Mouse (Mus musculus) CH12.LX (cell line): ENCODE data around the gene Rab11fip3.

Source experiments
- CHD2 ChIP-seq: IDR thresholded peaks from 2 replicates; pipeline ENCODE4 v1.6.1; 2011; ENCODE audit warnings: low read length, improper control_type of control experiment
- CTCF ChIP-seq, 2 experiments: IDR thresholded peaks in 1 of 2; conservative IDR thresholded peaks in 1 of 2; 2 replicates each; pipeline ENCODE4 v1.5.1; 2011 to 2012; ENCODE audit warnings: low read depth in 2 of 2, low read length in 2 of 2, improper control_type of control experiment in 1 of 2, inconsistent platforms in 1 of 2, mild to moderate bottlenecking in 1 of 2, moderate library complexity in 1 of 2
- E2F4 ChIP-seq: IDR thresholded peaks from 2 replicates; pipeline ENCODE4 v1.6.1; 2011; ENCODE audit warnings: low read depth, low read length, improper control_type of control experiment; ENCODE audit not compliant: insufficient replicate concordance
- IRF4 ChIP-seq: IDR thresholded peaks from 2 replicates; pipeline ENCODE4 v1.6.1; 2014; ENCODE audit warnings: low read depth, mild to moderate bottlenecking, inconsistent platforms, low read length, improper control_type of control experiment
- JUND ChIP-seq: conservative IDR thresholded peaks from 2 replicates; pipeline ENCODE4 v1.6.1; 2011; ENCODE audit warnings: low read depth, low read length, improper control_type of control experiment
- KAT2A ChIP-seq: IDR thresholded peaks from 2 replicates; pipeline ENCODE4 v1.6.1; 2012; ENCODE audit warnings: low read length, improper control_type of control experiment, inconsistent platforms; ENCODE audit not compliant: insufficient replicate concordance
- MAFK ChIP-seq: IDR thresholded peaks from 2 replicates; pipeline ENCODE4 v1.6.1; 2011; ENCODE audit warnings: low read length, improper control_type of control experiment; ENCODE audit not compliant: insufficient replicate concordance
- MAX ChIP-seq: IDR thresholded peaks from 2 replicates; pipeline ENCODE4 v1.6.1; 2011; ENCODE audit warnings: low read length, improper control_type of control experiment
- NELFE ChIP-seq: IDR thresholded peaks from 2 replicates; pipeline ENCODE4 v1.6.1; 2011; ENCODE audit warnings: low read depth, low read length, improper control_type of control experiment
- POLR2A ChIP-seq: IDR thresholded peaks from 2 replicates; pipeline ENCODE4 v1.6.1; 2011; ENCODE audit warnings: low read depth, mild to moderate bottlenecking, improper control_type of control experiment, low read length
- UBTF ChIP-seq: IDR thresholded peaks from 2 replicates; pipeline ENCODE4 v1.6.1; 2012; ENCODE audit warnings: low read depth, mild to moderate bottlenecking, inconsistent platforms, low read length, improper control_type of control experiment, moderate library complexity
- ZC3H11A ChIP-seq: IDR thresholded peaks from 2 replicates; pipeline ENCODE4 v1.6.1; 2012; ENCODE audit warnings: low read depth, mild to moderate bottlenecking, inconsistent platforms, low read length, improper control_type of control experiment

DNA sequence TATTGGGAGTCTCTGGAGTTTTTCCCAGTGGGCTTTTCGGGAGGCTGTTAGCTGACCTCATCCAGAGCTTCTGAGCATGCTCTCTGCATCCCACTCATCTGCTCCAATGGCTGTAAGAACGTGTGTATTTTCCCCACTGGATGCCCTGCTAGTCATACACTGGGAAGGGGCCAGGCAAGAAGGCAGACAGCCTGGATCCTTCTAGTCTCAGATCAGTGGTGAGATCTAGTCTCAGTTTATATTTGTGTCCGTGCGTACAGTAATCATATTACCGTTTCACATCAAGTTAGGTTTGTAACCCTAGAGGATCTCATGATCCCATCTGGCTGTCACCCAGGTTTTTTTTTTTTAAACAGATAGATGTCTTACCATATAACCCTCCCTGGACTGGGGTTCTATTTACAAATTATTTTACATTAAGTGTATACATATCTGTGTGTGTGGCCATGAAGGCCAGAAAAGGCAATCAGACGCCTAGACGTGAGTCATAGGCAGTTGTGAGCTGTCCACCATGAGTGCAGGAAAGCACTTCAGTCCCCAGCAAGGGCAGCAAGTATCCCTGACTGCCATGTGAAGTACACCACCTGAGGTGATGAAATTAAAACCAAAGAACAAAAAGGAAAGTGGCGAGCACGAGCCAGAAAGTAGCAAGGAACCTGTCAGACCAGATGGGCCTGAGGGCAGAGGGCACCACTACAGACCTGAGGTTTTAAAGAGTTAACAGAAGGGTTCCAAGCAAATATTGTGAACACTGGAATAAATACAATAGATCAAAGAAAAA, 11.4 kb downstream of the Rab11fip3 start:
- TF ChIP-seq POLR2A (no peak), CTCF (conservative IDR thresholded peaks at IDR 0.05 in 1 of 2, IDR thresholded peaks at IDR 0.05 in 1 of 2; ENCODE audit: low read depth in 2 of 2, low read length in 2 of 2) (no peak), MAX (no peak), IRF4 (no peak), MAFK (no peak), E2F4 (no peak), NELFE (no peak), KAT2A (no peak), ZC3H11A (no peak), UBTF (no peak), JUND (no peak), CHD2 (no peak)
